Mouse (Mus musculus): ENCODE measurements around the gene Rtel1.

- TF ChIP-seq CTCF (IDR thresholded peaks at IDR 0.05; ENCODE audit: borderline replicate concordance, insufficient read depth, low read length) (no peak), POLR2A (IDR thresholded peaks at IDR 0.05; ENCODE audit: low read depth, low read length) (no peak)
These were observed 84.2 kb downstream of the Rtel1 start for GRCm38 (mm10) chr2:181403722-181404121.
